Mouse (Mus musculus) kidney, postnatal 0 days (tissue): ENCODE measurements around the gene Nppb. TPM values are rescaled to one million over a fixed set of nuclear protein-coding genes. Genes with fewer than 3 reads are reported as not detected.

ENCODE experiments used
- ATAC-seq: fragments of 200-750 bp; cut with Nextera tagmentation; replicated peaks from 2 replicates; pipeline ENCODE4 v1.8.0; 2017; ENCODE audit warnings: low read depth, moderate number of reproducible peaks, moderate TSS enrichment, moderate library complexity; ENCODE audit not compliant: low FRiP score
- DNase-seq: peaks from one replicate; pipeline ENCODE4 v3.0.0-alpha.2; 2016; ENCODE audit warnings: low spot score
- H3K27ac ChIP-seq: fragments of 300-500 bp; sonication (generic); 2 replicates; pipeline ENCODE4 v1.5.1; 2014; ENCODE audit warnings: mild to moderate bottlenecking
- H3K27me3 ChIP-seq: fragments of 300-500 bp; sonication (generic); 2 replicates; pipeline ENCODE4 v1.6.1; 2014; ENCODE audit warnings: low read length, mixed read lengths; ENCODE audit not compliant: insufficient read depth
- H3K36me3 ChIP-seq: fragments of 300-500 bp; sonication (generic); 2 replicates; pipeline ENCODE4 v1.6.1; 2014; ENCODE audit warnings: low read length, mixed read lengths; ENCODE audit not compliant: insufficient read depth
- H3K4me1 ChIP-seq: fragments of 300-500 bp; sonication (generic); replicated peaks from 2 replicates; pipeline ENCODE4 v1.6.1; 2014; ENCODE audit warnings: antibody characterized with exemption, low read length, mixed read lengths; ENCODE audit not compliant: insufficient read depth
- H3K4me2 ChIP-seq: fragments of 300-500 bp; sonication (generic); 2 replicates; pipeline ENCODE4 v1.6.1; 2014; ENCODE audit warnings: mild to moderate bottlenecking, low read length, moderate library complexity, mixed read lengths
- H3K4me3 ChIP-seq: fragments of 300-500 bp; sonication (generic); replicated peaks from 2 replicates; pipeline ENCODE4 v1.5.1; 2014; ENCODE audit warnings: low read depth, low read length
- H3K9ac ChIP-seq: fragments of 300-500 bp; sonication (generic); 2 replicates; pipeline ENCODE4 v1.6.1; 2014; ENCODE audit warnings: low read depth, low read length
- H3K9me3 ChIP-seq: fragments of 300-500 bp; sonication (generic); replicated peaks from 2 replicates; pipeline ENCODE4 v1.6.1; 2016; ENCODE audit warnings: low read length, inconsistent platforms, mixed read lengths
- CTCF ChIP-seq: IDR thresholded peaks from 2 replicates; pipeline ENCODE4 v1.5.1; 2016; ENCODE audit warnings: antibody characterized with exemption, low read depth, mild to moderate bottlenecking, moderate library complexity
- WGBS: fragments of 180-500 bp; shearing (Covaris S2); extraction: QIAGEN DNeasy Blood & Tissue Kit; methylation state at CpG from one replicate; pipeline ENCODE4 v1.1.7; 2014; 5-methylcytosine and 5-hydroxymethylcytosine counted together
- polyA plus RNA-seq: library from polyadenylated mRNA; unstranded; fragments of >200 nt; fragmentation: Nextera tagmentation; extraction: Ambion mirVana; gene quantifications from 2 replicates; pipeline ENCODE4 v1.2.1, GENCODE M21; 2015

Gene Nppb
- polyA plus RNA-seq, 1 experiment from 2014 or later = not detected

DNA sequence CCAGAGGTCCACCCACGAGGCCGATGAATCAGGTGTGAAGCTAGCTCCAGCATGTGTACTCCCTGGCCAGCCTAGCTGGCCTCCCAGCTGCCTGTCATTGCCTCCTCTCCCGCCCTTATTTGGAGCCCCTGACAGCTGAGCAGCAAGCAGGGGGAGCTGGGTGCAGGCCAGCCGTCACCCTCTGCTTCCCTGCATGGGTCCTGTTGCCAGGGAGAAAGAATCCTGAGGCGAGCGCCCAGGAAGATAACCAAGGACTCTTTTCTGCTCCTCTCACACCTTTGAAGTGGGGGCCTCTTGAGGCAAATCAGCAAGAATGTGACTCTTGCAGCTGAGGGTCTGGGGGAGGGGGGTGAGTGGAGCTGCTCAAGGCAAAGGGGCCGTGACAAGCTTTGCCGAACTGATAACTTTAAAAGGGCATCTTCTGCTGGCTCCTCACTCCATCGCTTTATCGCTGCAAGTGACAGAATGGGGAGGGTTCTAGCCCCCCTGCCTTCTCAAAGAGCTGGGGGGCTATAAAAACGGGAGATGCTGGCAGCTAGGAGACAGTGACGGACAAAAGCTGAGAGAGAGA is 14.7 kb downstream of the Nppb start, which contains the start of gene Nppa:
Gene Nppa (plus strand): TSS at position 521 of the 571 bp plus-strand sequence.
- Histone ChIP-seq H3K4me2 (no peak within 1 kb of the TSS), H3K27me3 (no peaks in the 10 kb centered on the region), H3K9me3 (no peaks in the 10 kb centered on the region), H3K9ac (no peak within 1 kb of the TSS), H3K36me3 (no peaks in the 10 kb centered on the region), H3K4me3 (no peak within 1 kb of the TSS), H3K27ac (no peak within 1 kb of the TSS), H3K4me1 (no peaks in the 10 kb centered on the region)
- ATAC-seq (no peak), DNase-seq (no peak)
- 26% methylated on average over 12 of the region's 12 CpGs for WGBS
- no peak for TF ChIP-seq CTCF

DNA sequence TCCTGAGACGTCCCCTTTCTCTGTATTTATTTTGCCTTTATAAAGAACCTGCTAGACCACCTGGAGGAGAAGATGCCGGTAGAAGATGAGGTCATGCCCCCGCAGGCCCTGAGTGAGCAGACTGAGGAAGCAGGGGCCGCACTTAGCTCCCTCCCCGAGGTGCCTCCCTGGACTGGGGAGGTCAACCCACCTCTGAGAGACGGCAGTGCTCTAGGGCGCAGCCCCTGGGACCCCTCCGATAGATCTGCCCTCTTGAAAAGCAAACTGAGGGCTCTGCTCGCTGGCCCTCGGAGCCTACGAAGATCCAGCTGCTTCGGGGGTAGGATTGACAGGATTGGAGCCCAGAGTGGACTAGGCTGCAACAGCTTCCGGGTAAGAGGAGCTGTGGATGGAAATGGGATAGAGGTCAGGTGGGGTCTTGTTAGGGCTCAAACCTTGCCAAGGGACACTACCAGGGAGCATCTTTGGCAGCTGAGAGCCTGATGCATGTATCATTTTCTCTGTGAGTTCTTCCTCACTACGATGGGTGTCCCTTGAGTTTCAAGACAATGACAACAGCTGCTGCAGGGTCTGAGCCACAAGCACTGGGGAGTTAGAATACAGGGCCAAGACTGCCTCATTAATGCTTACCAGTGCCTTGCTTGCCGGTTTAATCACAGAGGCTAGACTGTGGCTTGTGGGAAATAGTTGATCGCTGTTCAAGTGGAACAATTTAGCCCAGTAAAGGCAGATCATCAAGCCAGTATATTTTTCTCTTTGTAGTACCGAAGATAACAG is 15.6 kb downstream of the Nppb start:
- Histone ChIP-seq H3K27ac (no peak overlapping the region), H3K27me3 (no peaks in the 10 kb centered on the region), H3K9ac (no peak overlapping the region), H3K36me3 (0 out of 2 replicates have a peak, but pooled peaks cover 6% of the 10 kb centered on the region), H3K4me2 (no peak overlapping the region), H3K4me3 (no peak overlapping the region), H3K9me3 (no peaks in the 10 kb centered on the region), H3K4me1 (no peaks in the 10 kb centered on the region)
- no peak for TF ChIP-seq CTCF
- 79% methylated on average over 17 of the region's 17 CpGs for WGBS
- ATAC-seq = no peak
- DNase-seq = no peak

DNA sequence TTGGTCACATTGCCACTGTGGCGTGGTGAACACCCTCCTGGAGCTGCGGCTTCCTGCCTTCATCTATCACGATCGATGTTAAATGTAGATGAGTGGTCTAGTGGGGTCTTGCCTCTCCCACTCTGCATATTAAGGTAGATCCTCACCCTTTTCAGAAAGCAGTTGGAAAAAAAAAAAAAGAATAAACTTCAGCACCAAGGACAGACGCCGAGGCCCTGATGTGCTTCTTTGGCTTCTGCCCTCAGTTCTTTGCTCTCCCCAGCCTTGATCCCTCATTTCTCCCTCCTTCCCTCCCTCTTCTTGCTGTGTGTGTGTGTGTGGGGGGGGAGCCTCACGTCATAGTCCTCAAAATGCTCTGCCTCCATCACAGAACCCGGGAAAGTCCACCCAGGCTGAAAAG is 16.3 kb downstream of the Nppb start:
- no peak overlapping the region for H3K4me3 ChIP-seq

DNA sequence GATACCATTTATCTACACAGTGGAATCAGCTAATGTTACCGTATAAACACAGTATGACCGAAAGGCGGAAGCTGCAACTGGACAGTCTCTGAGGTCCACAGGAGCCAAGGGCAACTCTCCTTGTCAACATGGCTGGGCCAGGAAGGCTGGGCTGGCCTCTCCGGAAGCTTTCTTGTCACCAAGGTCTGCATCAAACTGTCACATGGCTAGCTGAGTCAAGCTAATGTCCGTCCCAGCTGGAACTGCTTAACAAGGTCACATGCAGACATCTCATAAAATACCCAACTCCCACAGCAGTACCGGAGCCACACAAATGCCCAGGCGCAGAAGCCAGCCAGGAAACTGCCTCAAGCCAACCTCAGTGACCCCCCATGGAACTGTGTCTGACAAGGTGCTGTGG is 18.8 kb downstream of the Nppb start:
- Histone ChIP-seq H3K4me3 (no peak overlapping the region), H3K27ac (no peak overlapping the region), H3K9me3 (no peaks in the 10 kb centered on the region), H3K27me3 (no peaks in the 10 kb centered on the region), H3K4me2 (no peak overlapping the region), H3K4me1 (no peaks in the 10 kb centered on the region), H3K36me3 (peaks cover 36% of the 10 kb centered on the region), H3K9ac (no peak overlapping the region)
- peak; percentile 5 for DNase-seq
- no peak for TF ChIP-seq CTCF
- 46% methylated on average over 7 of the region's 7 CpGs for WGBS
- ATAC-seq = no peak

More for the DNA sequence above, 16.3 kb downstream of the Nppb start:
- no peaks in the 10 kb centered on the region for H3K9me3 ChIP-seq
- no peaks in the 10 kb centered on the region for H3K4me1 ChIP-seq
- WGBS = 45% methylated on average over 8 of the region's 8 CpGs
- H3K4me2 ChIP-seq = no peak overlapping the region
- ATAC-seq = no peak
- peaks cover 12% of the 10 kb centered on the region; the same call in 1 of the 2 replicates for H3K36me3 ChIP-seq
- peak; percentile 31 for DNase-seq
- no peak for TF ChIP-seq CTCF
- no peaks in the 10 kb centered on the region for H3K27me3 ChIP-seq
- H3K9ac ChIP-seq = no peak overlapping the region
- no peak overlapping the region for H3K27ac ChIP-seq

DNA sequence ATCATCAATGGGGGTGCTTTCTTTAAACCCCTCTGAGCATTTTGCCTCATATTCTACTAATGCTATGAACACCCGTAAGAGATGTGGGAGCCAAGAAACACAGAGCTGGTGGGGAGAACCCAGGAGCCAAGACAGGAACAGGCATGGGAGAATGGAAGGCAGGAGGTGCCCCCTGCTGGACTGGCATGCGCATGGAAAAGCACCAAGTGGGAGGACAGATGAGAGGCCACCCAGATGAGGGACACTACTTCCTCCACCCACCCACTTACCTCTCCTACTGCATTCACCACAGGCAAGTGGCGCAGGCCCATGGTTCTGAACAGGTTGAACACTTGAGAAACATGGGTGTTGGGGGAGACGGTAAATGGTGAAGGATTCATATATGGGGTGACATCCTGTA is 22.8 kb downstream of the Nppb start:
- ATAC-seq = no peak
- WGBS = 73% methylated on average over 4 of the region's 4 CpGs
- peaks cover 74% of the 10 kb centered on the region for H3K36me3 ChIP-seq

DNA sequence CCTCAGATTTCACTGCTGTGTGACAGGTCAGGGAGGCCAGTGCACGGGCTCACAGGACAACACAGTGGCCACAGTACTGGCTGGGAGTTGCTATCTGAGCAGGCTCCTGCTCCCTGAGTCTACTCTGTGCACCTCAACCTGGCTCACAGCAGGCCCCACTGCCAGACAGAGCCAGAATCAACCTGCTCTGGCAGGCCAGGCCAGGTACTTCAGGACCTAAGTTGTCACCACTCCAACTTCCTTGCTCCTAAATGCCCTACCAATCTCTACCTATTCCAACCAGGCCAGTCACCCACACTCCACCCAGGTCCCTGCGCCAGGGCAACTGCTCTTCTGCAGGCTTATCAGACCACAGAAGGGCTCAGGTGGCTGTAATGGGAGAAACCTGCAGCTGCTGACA is 24.1 kb downstream of the Nppb start:
- H3K4me2 ChIP-seq = no peak overlapping the region
- H3K9me3 ChIP-seq = no peaks in the 10 kb centered on the region
- TF ChIP-seq CTCF = no peak
- ATAC-seq (no peak), DNase-seq (no peak)
- no peak overlapping the region for H3K9ac ChIP-seq
- peaks cover 86% of the 10 kb centered on the region for H3K36me3 ChIP-seq
- H3K4me1 ChIP-seq = no peaks in the 10 kb centered on the region
- 84% methylated on average over 2 of the region's 2 CpGs for WGBS
- no peak overlapping the region for H3K4me3 ChIP-seq
- no peaks in the 10 kb centered on the region for H3K27me3 ChIP-seq
- H3K27ac ChIP-seq = no peak overlapping the region

More for the DNA sequence above, 22.8 kb downstream of the Nppb start:
- no peak overlapping the region for H3K9ac ChIP-seq
- H3K9me3 ChIP-seq = no peaks in the 10 kb centered on the region
- H3K4me3 ChIP-seq = no peak overlapping the region
- DNase-seq = peak; percentile 48
- peak; percentile 71 for TF ChIP-seq CTCF
- no peaks in the 10 kb centered on the region for H3K27me3 ChIP-seq
- no peak overlapping the region for H3K4me2 ChIP-seq
- no peak overlapping the region for H3K27ac ChIP-seq
- H3K4me1 ChIP-seq = no peaks in the 10 kb centered on the region
